Mouse (Mus musculus) testis, adult 2 months (tissue): Measurements from ENCODE around the gene Ccdc40.
"Not testable (repeated sequence)": the region's sequence is repeated elsewhere in the genome, so short reads cannot be mapped to it uniquely, and the experiment has no call there.

Experiments used
- CTCF ChIP-seq: fragments of 200-500 bp; IDR thresholded peaks from 2 replicates; pipeline ENCODE4 v1.5.1; 2012; ENCODE audit warnings: low read depth, mild to moderate bottlenecking, inconsistent platforms, low read length, moderate library complexity; ENCODE audit not compliant: control insufficient read depth, insufficient read depth, insufficient replicate concordance
- POLR2A ChIP-seq: fragments of 200-500 bp; IDR thresholded peaks from 2 replicates; pipeline ENCODE4 v1.6.1; 2012; ENCODE audit warnings: low read depth, mild to moderate bottlenecking, inconsistent platforms, low read length, moderate library complexity; ENCODE audit not compliant: control insufficient read depth

DNA sequence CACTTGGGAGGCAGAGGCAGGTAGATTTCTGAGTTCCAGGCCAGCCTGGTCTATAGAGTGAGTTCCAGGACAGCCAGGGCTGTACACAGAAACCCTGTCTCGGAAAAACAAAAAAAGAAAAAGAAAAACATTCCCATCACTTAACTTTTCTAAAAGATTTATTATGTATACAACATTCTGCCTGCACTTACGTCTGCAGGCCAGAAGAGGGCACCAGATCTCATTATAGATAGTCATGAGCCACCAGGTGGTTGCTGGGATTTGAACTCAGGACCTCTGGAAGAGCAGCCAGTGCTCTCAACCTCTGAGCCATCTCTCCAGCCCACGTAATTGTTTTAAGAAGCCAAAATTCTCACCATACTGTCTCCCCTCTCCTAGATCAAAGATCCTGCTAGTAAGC, 44.1 kb downstream of the Ccdc40 start:
- TF ChIP-seq POLR2A, CTCF: not testable (repeated sequence)
